Mouse (Mus musculus) liver, embryonic 12.5 days (tissue): ENCODE data around the gene Kdm4a. TPM values are rescaled to one million over a fixed set of nuclear protein-coding genes. Genes with fewer than 3 reads are reported as not detected.

Source experiments
- ATAC-seq: fragments of 200-750 bp; cut with Nextera tagmentation; 2 replicates; pipeline ENCODE4 v1.8.0; 2017; ENCODE audit warnings: moderate number of reproducible peaks, mild to moderate bottlenecking, moderate library complexity
- H3K27ac ChIP-seq: fragments of 300-500 bp; sonication (generic); 2 replicates; pipeline ENCODE4 v1.5.1; 2016; ENCODE audit warnings: mild to moderate bottlenecking
- H3K27me3 ChIP-seq: fragments of 300-500 bp; sonication (generic); replicated peaks from 2 replicates; pipeline ENCODE4 v1.6.1; 2016; ENCODE audit warnings: mild to moderate bottlenecking, moderate library complexity
- H3K36me3 ChIP-seq: fragments of 300-500 bp; sonication (generic); 2 replicates; pipeline ENCODE4 v1.6.1; 2016; ENCODE audit warnings: mild to moderate bottlenecking, moderate library complexity
- H3K4me1 ChIP-seq: fragments of 300-500 bp; sonication (generic); 2 replicates; pipeline ENCODE4 v1.6.1; 2016
- H3K4me2 ChIP-seq: fragments of 300-500 bp; sonication (generic); 2 replicates; pipeline ENCODE4 v1.6.1; 2016; ENCODE audit warnings: mild to moderate bottlenecking, moderate library complexity
- H3K4me3 ChIP-seq: fragments of 300-500 bp; sonication (generic); 2 replicates; pipeline ENCODE4 v1.5.1; 2016; ENCODE audit warnings: mild to moderate bottlenecking, moderate library complexity
- H3K9ac ChIP-seq: fragments of 300-500 bp; sonication (generic); 2 replicates; pipeline ENCODE4 v1.6.1; 2016; ENCODE audit warnings: mild to moderate bottlenecking, moderate library complexity
- H3K9me3 ChIP-seq: fragments of 300-500 bp; sonication (generic); replicated peaks from 2 replicates; pipeline ENCODE4 v1.6.1; 2016; ENCODE audit warnings: mild to moderate bottlenecking, moderate library complexity
- WGBS: fragments of 180-500 bp; shearing (Covaris S2); methylation state at CpG from one replicate; pipeline ENCODE4 v1.1.7; 2016; ENCODE audit not compliant: insufficient replicate concordance; 5-methylcytosine and 5-hydroxymethylcytosine counted together
- polyA plus RNA-seq: library from polyadenylated mRNA; unstranded; fragments of >200 nt; fragmentation: Nextera tagmentation; extraction: Ambion mirVana; gene quantifications from 2 replicates; pipeline ENCODE4 v1.2.1, GENCODE M21; 2016

The Kdm4a gene
- polyA plus RNA-seq, 1 experiment from 2014 or later, result 11.2 TPM

DNA sequence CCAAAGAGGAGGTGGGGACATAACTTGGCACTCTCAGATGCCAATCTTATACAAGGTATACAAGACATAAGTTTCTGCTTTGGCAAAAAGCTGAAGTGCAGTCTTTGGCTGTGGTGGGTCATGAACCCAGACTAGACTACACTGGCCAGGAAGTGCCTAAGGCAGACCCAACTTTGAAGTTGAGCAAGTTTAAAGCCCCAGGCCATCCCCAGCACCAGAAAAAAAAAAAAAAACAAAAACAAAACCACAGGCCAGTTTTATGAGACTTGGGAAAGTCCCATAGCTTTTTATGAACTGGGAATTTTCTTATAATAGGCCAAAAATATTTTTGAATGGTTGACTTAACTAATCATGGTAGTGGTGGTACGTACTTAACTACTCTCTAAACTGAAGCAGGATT is 44.4 kb downstream of the Kdm4a start:
- no peak for ATAC-seq

DNA sequence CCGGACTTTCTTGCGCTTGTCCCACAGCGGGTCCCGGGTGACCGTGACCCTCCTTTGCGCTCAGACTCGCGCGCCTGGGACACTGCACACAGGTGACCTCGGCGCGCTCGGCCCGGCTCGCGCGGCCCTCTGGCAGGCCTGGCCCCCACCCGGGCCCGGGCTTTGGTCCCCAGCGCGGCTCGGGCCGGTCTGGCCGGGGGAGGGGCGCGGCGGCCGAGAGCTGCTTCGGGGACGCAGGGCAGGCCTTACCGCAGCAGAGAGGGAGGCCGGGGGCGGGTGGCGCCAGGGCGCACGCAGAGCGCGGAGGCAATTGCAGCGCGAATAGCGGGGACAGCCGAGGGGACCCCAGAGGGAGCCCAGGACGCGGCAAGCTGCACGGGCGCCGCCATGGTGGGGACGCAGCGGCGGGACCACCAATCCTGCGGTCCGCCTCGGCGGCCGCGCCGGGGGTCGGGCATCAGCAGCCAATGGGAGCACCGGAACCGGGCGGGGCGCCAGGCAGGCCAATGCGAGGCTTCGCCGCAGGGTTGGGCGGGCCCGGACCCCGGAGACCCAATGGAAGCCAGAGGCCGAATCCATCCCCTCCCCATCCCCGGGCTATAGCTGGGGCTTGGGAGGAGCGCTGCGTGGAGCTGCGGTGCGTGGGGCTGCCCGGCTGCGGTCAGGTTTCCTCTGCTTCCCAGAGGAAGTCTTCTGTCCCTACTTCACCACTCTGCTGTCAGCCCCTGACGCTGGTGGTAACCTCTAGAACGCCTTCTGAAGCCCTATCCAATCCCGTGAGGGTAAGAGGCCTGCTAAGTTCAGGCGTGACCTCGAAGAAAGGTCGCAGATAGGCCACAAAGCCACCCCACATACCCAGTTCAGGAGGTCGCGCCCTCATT is 45.1 kb downstream of the Kdm4a start, which contains the start of gene St3gal3:
Gene St3gal3 (minus strand): TSS at position 430 of the 881 bp plus-strand sequence.
- Histone ChIP-seq H3K4me2 (peak within 1 kb of the TSS; percentile 98), H3K4me3 (peak within 1 kb of the TSS; percentile 98), H3K9me3 (no peaks in the 10 kb centered on the region), H3K4me1 (peaks cover 34% of the 10 kb centered on the region), H3K36me3 (peaks cover 36% of the 10 kb centered on the region), H3K27ac (peak within 1 kb of the TSS; percentile 81), H3K9ac (peak within 1 kb of the TSS; percentile 93), H3K27me3 (no peaks in the 10 kb centered on the region)
- peak; percentile 99 for ATAC-seq
- WGBS, result under 1% methylated on average over 71 of the region's 84 CpGs

More for the DNA sequence above, 44.4 kb downstream of the Kdm4a start:
- H3K27me3 ChIP-seq, result no peaks in the 10 kb centered on the region
- H3K36me3 ChIP-seq, result peaks cover 43% of the 10 kb centered on the region
- H3K4me3 ChIP-seq, result peak overlapping the region; percentile 98
- H3K9ac ChIP-seq, result peak overlapping the region; percentile 93
- peak overlapping the region; percentile 98 for H3K4me2 ChIP-seq
- H3K4me1 ChIP-seq, result peaks cover 34% of the 10 kb centered on the region
- H3K27ac ChIP-seq, result peak overlapping the region; percentile 81; the same call in 1 of the 2 replicates
- 89% methylated on average over 1 of the region's 1 CpGs for WGBS
- no peaks in the 10 kb centered on the region for H3K9me3 ChIP-seq

DNA sequence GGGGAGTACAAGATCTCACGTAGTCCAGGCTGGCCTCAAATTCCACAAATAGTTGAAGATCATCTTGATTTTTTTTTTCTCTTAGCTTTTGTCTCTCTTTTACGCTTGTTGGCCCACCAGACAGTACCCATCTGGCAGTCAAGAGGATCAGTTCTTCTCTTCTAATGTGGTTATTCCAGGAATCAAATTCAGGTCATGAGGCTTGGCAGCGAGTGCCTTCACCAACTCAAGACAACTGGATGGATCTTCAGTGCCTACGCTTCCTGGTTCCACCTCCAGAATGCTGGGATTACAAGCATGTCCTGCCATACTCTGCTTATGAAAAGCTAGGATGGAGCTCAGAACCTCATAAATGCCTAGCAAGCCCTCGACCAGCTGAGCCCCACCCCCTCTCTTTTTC is 48.5 kb downstream of the Kdm4a start:
- no peaks in the 10 kb centered on the region for H3K27me3 ChIP-seq
- no peak overlapping the region for H3K4me3 ChIP-seq
- H3K4me2 ChIP-seq, result no peak overlapping the region
- no peaks in the 10 kb centered on the region for H3K9me3 ChIP-seq
- no peak for ATAC-seq
- peaks cover 39% of the 10 kb centered on the region for H3K4me1 ChIP-seq
- WGBS, result 82% methylated on average over 5 of the region's 5 CpGs
- peaks cover 4% of the 10 kb centered on the region for H3K36me3 ChIP-seq
- no peak overlapping the region for H3K27ac ChIP-seq
- no peak overlapping the region for H3K9ac ChIP-seq

DNA sequence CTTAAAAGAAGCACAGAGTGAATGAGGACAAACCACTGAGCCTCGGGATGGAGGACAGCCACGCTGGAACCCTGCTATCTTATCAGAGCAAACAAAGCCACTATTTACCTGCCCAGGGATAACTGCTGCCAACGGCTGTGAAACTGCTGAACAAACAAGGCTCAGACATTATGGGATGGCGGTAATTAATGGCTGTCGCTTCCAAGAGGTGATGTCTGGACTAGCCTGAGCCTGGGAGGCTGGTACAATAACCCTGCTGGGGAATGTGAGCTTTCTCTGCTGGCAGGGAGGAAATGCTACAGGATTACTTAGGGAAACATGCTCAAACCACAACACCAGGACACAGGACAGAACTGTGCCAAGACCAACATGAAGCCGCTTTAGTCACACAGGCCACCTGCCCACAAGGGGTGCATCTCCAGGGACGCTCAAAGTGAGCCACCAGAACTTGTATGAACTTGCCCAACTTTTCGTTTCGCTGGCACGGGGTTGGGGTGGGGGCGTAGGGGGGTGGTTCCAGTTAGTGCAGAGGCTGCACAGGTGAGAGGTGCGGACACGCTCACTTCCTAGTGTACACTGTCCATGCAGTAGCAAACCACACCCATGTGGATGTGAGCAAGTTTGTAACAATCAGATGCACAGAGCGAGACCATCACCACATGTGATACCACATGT is 56.7 kb downstream of the Kdm4a start:
- Histone ChIP-seq H3K9ac (no peak overlapping the region), H3K4me1 (peaks cover 18% of the 10 kb centered on the region), H3K4me2 (no peak overlapping the region), H3K27me3 (no peaks in the 10 kb centered on the region), H3K9me3 (no peaks in the 10 kb centered on the region), H3K27ac (no peak overlapping the region), H3K36me3 (no peaks in the 10 kb centered on the region), H3K4me3 (no peak overlapping the region)
- ATAC-seq, result peak; percentile 57; the same call in 1 of the 2 replicates
- 64% methylated on average over 14 of the region's 14 CpGs for WGBS

DNA sequence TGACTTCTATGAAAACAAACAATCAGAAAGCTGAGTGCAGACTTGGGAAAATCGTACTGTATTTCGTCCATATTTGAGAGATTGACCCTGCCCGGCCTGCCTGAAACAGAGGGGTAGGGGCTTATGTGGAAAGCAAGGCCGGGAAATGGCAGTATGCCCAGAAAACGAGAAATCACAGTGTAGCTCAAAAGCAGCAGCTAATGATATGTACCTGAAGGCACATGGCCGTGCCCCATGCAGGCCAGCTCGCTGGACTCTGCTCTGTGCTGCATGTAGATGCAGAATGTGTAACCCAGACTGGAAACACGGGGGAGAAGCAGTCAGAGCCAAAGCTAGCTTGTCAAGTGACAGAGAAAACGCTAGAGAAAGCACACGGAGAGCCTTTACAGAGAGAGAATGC is 57.8 kb downstream of the Kdm4a start:
- Histone ChIP-seq H3K9me3 (no peaks in the 10 kb centered on the region), H3K27ac (no peak overlapping the region), H3K4me2 (no peak overlapping the region), H3K27me3 (no peaks in the 10 kb centered on the region), H3K36me3 (no peaks in the 10 kb centered on the region), H3K9ac (no peak overlapping the region), H3K4me1 (peaks cover 13% of the 10 kb centered on the region), H3K4me3 (no peak overlapping the region)
- ATAC-seq, result no peak
- WGBS, result 76% methylated on average over 10 of the region's 10 CpGs

DNA sequence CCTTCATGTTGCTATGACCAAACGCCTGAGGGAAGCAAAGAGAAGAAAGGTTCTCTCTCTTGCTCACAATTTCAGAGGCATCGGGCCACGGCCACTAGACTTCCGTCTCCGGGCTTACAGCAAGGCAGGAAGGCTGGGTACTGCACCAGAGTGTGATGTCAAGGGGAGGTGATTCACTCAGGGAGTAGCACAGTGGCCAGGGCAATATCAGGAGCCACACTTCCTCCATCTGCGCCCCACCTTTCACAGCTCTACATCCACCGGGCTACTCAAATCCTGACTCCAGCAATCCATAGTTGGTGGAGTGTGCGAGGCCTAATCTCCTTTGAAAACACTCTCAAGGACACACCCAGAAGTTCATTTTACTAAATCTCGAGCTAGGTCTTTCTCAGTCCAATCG is 62.3 kb downstream of the Kdm4a start:
- no peaks in the 10 kb centered on the region for H3K9me3 ChIP-seq
- H3K4me2 ChIP-seq, result no peak overlapping the region
- H3K36me3 ChIP-seq, result no peaks in the 10 kb centered on the region; the same call in 1 of the 2 replicates
- H3K4me3 ChIP-seq, result no peak overlapping the region
- H3K9ac ChIP-seq, result no peak overlapping the region
- no peak for ATAC-seq
- no peak overlapping the region for H3K27ac ChIP-seq
- H3K27me3 ChIP-seq, result no peaks in the 10 kb centered on the region
- WGBS, result 70% methylated on average over 10 of the region's 10 CpGs
- peaks cover 18% of the 10 kb centered on the region for H3K4me1 ChIP-seq

DNA sequence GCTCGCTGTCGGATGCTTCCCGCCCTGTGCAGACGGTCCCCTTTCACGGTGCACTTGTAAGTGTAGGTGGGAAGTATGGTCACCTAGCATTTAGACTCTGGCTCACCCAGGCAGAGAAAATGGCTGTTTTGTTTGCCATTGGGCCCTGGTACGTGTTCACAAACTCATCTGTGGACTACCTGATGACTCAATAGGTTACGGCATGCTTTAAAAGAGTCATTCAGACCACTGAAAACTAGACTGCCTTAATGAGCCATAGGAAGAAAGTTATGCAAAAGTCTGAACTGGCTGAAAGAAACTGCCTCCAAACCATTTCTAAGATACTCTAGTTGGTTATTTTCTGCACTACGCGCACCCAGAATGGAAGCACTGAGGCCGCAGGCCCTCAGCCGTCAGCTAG is 63.7 kb downstream of the Kdm4a start:
- ATAC-seq, result no peak
- no peaks in the 10 kb centered on the region; the same call in 1 of the 2 replicates for H3K36me3 ChIP-seq
- H3K9me3 ChIP-seq, result no peaks in the 10 kb centered on the region
- no peak overlapping the region for H3K4me2 ChIP-seq
- 87% methylated on average over 11 of the region's 11 CpGs for WGBS
- peaks cover 23% of the 10 kb centered on the region for H3K4me1 ChIP-seq
- H3K9ac ChIP-seq, result no peak overlapping the region
- no peak overlapping the region for H3K27ac ChIP-seq
- H3K27me3 ChIP-seq, result no peaks in the 10 kb centered on the region
- no peak overlapping the region for H3K4me3 ChIP-seq

DNA sequence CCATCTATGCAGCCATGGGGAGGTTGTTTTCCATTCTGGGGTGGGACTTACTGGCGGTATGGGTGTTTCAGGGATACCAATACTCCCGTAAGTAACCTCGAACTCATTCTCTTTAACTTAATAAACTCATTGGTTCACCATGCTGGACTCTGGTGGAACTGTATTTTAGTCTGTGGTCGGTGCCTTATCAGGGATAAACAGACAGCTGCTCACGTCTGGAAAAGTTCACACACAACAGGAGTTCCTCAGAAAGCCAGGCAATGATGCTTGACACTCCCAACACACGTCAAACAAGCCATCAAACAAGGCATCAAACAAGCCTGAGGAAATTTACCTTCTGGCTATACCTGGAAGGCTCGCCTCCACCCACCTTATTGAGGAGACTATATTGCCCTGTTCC is 64.7 kb downstream of the Kdm4a start:
- H3K4me3 ChIP-seq, result no peak overlapping the region
- no peaks in the 10 kb centered on the region for H3K9me3 ChIP-seq
- H3K9ac ChIP-seq, result no peak overlapping the region
- H3K36me3 ChIP-seq, result no peaks in the 10 kb centered on the region; the same call in 1 of the 2 replicates
- ATAC-seq, result no peak
- H3K27ac ChIP-seq, result no peak overlapping the region
- WGBS, result 55% methylated on average over 7 of the region's 7 CpGs
- H3K4me1 ChIP-seq, result peaks cover 24% of the 10 kb centered on the region
- no peak overlapping the region for H3K4me2 ChIP-seq
- no peaks in the 10 kb centered on the region for H3K27me3 ChIP-seq

DNA sequence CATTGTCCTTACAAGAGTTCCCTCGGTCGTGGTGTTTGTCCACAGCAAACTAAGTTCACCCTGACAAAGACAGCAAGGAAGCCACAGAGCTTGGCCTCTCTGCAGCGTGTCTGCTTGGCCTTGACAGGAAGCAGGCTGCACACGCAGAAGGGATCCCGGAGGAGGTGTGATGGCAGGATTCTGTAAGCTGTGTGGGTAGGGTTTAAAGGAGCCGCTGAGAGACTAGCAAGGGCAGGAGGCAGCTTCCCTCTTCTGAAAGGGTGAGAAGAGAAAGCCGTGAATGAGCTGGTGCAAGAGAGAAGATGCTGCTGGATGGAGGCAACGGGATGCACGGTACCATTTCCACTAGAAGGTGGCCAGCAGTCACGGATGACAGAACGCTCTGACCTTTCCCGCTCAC is 67.2 kb downstream of the Kdm4a start:
- no peak overlapping the region for H3K4me3 ChIP-seq
- no peak for ATAC-seq
- no peaks in the 10 kb centered on the region for H3K27me3 ChIP-seq
- H3K27ac ChIP-seq, result no peak overlapping the region
- H3K9ac ChIP-seq, result no peak overlapping the region
- H3K4me1 ChIP-seq, result peaks cover 45% of the 10 kb centered on the region
- 66% methylated on average over 12 of the region's 12 CpGs for WGBS
- H3K4me2 ChIP-seq, result no peak overlapping the region
- peaks cover 5% of the 10 kb centered on the region; the same call in 1 of the 2 replicates for H3K36me3 ChIP-seq
- H3K9me3 ChIP-seq, result 0 out of 2 replicates have a peak, but pooled peaks cover 4% of the 10 kb centered on the region

DNA sequence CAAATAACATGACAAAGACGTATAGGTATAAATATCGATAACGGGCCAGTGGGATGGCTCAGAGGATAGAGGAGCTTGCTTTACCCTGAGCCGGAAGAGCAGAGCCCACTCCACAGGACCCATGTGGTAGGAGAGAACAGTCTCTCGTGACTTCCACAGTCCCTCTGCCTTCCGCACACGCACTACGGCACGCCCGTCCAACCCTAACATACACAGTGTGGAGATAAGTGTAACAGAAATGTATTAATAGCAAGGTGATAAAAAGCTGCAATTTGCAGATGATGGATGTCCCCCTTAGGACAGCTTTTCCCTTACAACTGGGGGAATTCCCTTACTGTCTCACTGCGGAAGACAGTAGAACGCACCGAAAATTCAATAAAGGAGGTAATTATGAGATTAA is 70.2 kb downstream of the Kdm4a start:
- Histone ChIP-seq H3K9me3 (0 out of 2 replicates have a peak, but pooled peaks cover 5% of the 10 kb centered on the region), H3K36me3 (peaks cover 16% of the 10 kb centered on the region), H3K4me1 (peaks cover 38% of the 10 kb centered on the region), H3K27me3 (no peaks in the 10 kb centered on the region), H3K9ac (no peak overlapping the region; the same call in 1 of the 2 replicates), H3K27ac (peak overlapping the region; percentile 3), H3K4me2 (peak overlapping the region; percentile 48), H3K4me3 (no peak overlapping the region)
- ATAC-seq, result peak; percentile 79
- 44% methylated on average over 13 of the region's 13 CpGs for WGBS

DNA sequence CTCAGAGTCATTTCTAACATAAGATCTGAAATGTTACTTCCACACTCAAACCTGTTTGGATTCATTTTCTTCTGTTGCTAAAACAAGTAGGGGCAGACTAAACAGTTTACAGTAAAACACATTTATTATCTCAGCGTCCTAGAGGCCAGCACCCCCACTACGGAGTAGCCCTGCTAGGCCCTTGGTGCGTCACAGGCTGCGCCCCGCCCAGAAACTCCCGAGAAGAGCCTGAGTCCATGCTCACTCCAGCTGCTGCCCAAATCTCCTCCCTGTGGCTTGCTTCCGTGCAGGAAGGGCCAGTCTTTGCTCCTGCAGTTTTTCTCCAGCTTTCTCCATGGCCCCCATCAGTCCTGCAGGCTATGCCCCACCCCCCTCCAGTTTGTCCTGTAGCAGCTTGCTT is 71.1 kb downstream of the Kdm4a start:
- H3K27ac ChIP-seq, result peak overlapping the region; percentile 3
- no peak overlapping the region for H3K4me3 ChIP-seq
- H3K27me3 ChIP-seq, result no peaks in the 10 kb centered on the region
- peaks cover 38% of the 10 kb centered on the region for H3K4me1 ChIP-seq
- peaks cover 17% of the 10 kb centered on the region for H3K36me3 ChIP-seq
- peak overlapping the region; percentile 48 for H3K4me2 ChIP-seq
- H3K9ac ChIP-seq, result 0 out of 2 replicates have a peak overlapping the region, but pooled peaks have one; percentile 29
- peak; percentile 49; the same call in 1 of the 2 replicates for ATAC-seq
- WGBS, result 49% methylated on average over 7 of the region's 7 CpGs
- 0 out of 2 replicates have a peak, but pooled peaks cover 5% of the 10 kb centered on the region for H3K9me3 ChIP-seq
